ENCODE assay signal across 18 mouse cellular contexts in the genomic region with DNA sequence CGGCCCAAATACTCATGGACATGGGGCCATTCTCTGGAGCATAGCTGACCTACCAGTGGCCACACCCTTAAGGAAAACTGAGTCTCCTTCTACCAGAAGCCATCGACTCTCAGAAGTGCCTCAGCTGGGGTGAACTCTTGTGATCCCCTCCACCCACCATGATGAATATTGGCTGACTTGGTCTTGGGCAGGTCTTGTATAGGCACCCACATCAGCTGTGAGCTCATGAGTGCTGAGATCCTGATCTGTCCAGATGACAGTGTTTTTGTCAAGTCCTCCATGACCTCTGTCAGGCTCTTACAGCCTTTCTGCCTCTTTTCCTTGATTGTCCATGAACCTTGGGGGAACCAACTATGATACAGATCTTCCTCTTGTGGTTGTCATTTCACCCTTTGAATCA.
DNase-seq lines count a peak whose midpoint lies in the region; ATAC-seq and TF ChIP-seq lines count a peak whose summit lies in the region.
"Had no signal": no experiment of that assay in that cellular context is flagged by ENCODE, and none has a peak within 500 bp of the region (broad histone marks: within the 10 kb centered on the region; RNA-seq: fewer than 3 reads in every experiment).

No protein-coding gene starts in this region.

- no peaks in the 10 kb centered on the region for H3K79me2 ChIP-seq in CH12.LX (replicated peaks; ENCODE audit: control insufficient read depth, extremely low read depth, insufficient read depth, poor library complexity, severe bottlenecking)

- TF ChIP-seq EP300 in CH12.LX (IDR thresholded peaks at IDR 0.05; ENCODE audit: low read length) = no peak

- TF ChIP-seq RAD21 in CH12.LX (IDR thresholded peaks at IDR 0.05; ENCODE audit: low read depth, low read length) = no peak

- peaks cover 27% of the 10 kb centered on the region for H3K4me1 ChIP-seq in heart, embryonic 12.5 days (replicated peaks)
- H3K4me1 ChIP-seq in intestine, embryonic 14.5 days (replicated peaks; ENCODE audit: control insufficient read depth, insufficient read depth, low read length) = peaks cover 4% of the 10 kb centered on the region; the same call in 1 of the 2 replicates
- peaks cover 4% of the 10 kb centered on the region; the same call in 1 of the 2 replicates for H3K4me1 ChIP-seq in intestine, embryonic 15.5 days (replicated peaks)
- peaks cover 17 to 35% of the 10 kb centered on the region in 2 experiments for H3K4me1 ChIP-seq in CH12.LX (ENCODE audit: control insufficient read depth in 1 of 2, insufficient read depth in 2 of 2)
- H3K4me1 ChIP-seq: forebrain, embryonic 12.5 days had no signal

- H3K9me3 ChIP-seq in heart, embryonic 12.5 days (replicated peaks) = no peaks in the 10 kb centered on the region
- no peaks in the 10 kb centered on the region for H3K9me3 ChIP-seq in intestine, embryonic 14.5 days (ENCODE audit: control insufficient read depth, low read length)
- no peaks in the 10 kb centered on the region for H3K9me3 ChIP-seq in intestine, embryonic 15.5 days
- no peaks in the 10 kb centered on the region for H3K9me3 ChIP-seq in CH12.LX (replicated peaks; ENCODE audit: low read length)
- H3K9me3 ChIP-seq: embryonic facial prominence, embryonic 13.5 days; embryonic facial prominence, embryonic 15.5 days; forebrain, embryonic 10.5 days; forebrain, embryonic 12.5 days had no signal

- TF ChIP-seq CTCF in CH12.LX (conservative IDR thresholded peaks at IDR 0.05 in 1 of 2, IDR thresholded peaks at IDR 0.05 in 1 of 2; ENCODE audit: low read depth in 2 of 2, low read length in 2 of 2) = no peak

- no peak for ATAC-seq in heart, embryonic 12.5 days (ENCODE audit: insufficient number of reproducible peaks, low FRiP score)
- 0 out of 2 replicates have a peak, but pooled peaks have one; percentile 8 for ATAC-seq in intestine, embryonic 14.5 days (replicated peaks; ENCODE audit: low FRiP score, low TSS enrichment, low read depth)
- no peak for ATAC-seq in intestine, embryonic 15.5 days
- ATAC-seq: CD4-positive, CD25-positive, alpha-beta regulatory T cell, adult 4 months; forebrain, embryonic 14.5 days; forebrain, embryonic 16.5 days had no signal

- H3K27me3 ChIP-seq in heart, embryonic 12.5 days (replicated peaks) = no peaks in the 10 kb centered on the region
- H3K27me3 ChIP-seq in intestine, embryonic 14.5 days (replicated peaks; ENCODE audit: control insufficient read depth, insufficient read depth, low read length) = no peaks in the 10 kb centered on the region
- no peaks in the 10 kb centered on the region for H3K27me3 ChIP-seq in intestine, embryonic 15.5 days (replicated peaks)
- H3K27me3 ChIP-seq in CH12.LX (replicated peaks) = no peaks in the 10 kb centered on the region
- H3K27me3 ChIP-seq: embryonic facial prominence, embryonic 13.5 days; embryonic facial prominence, embryonic 15.5 days; forebrain, embryonic 12.5 days had no signal

- no peak for TF ChIP-seq POLR2A in CH12.LX (IDR thresholded peaks at IDR 0.05; ENCODE audit: low read depth, low read length)

- in situ Hi-C loops in CH12.LX (cut with MboI; ENCODE audit: low pct_ligation_motif_present, low pct_unique_long_range_greater_than_20kb, low sequenced_read_pairs) = no loop called here

- H3K4me2 ChIP-seq in heart, embryonic 12.5 days = no peak overlapping the region
- H3K4me2 ChIP-seq in intestine, embryonic 14.5 days (ENCODE audit: low read length) = no peak overlapping the region
- H3K4me2 ChIP-seq in intestine, embryonic 15.5 days (replicated peaks) = no peak overlapping the region
- H3K4me2 ChIP-seq in CH12.LX (ENCODE audit: insufficient read depth, low read depth, poor library complexity, severe bottlenecking) = 0 out of 2 replicates have a peak overlapping the region, but pooled peaks have one; percentile 7
- H3K4me2 ChIP-seq: embryonic facial prominence, embryonic 13.5 days; embryonic facial prominence, embryonic 15.5 days; forebrain, embryonic 12.5 days had no signal

- 91% methylated on average over 2 of the region's 2 CpGs for WGBS in heart, embryonic 12.5 days
- 88% methylated on average over 2 of the region's 2 CpGs for WGBS in intestine, embryonic 14.5 days
- 85% methylated on average over 2 of the region's 2 CpGs for WGBS in intestine, embryonic 15.5 days

- DNase-seq in heart, adult 11 months = peak; percentile 87
- DNase-seq in intestine, embryonic 14.5 days (ENCODE audit: low spot score) = no peak
- DNase-seq in CH12.LX (ENCODE audit: extremely low read depth) = no peak
- DNase-seq: cerebellum, adult 11 months; cerebellum, adult 18-20 months; cerebellum, adult 8-10 months; cerebellum, adult 9-11 months; cerebellum, postnatal 36 days had no signal

- H3K4me3 ChIP-seq in heart, embryonic 12.5 days = no peak overlapping the region
- no peak overlapping the region for H3K4me3 ChIP-seq in intestine, embryonic 14.5 days (ENCODE audit: low read depth, low read length)
- no peak overlapping the region for H3K4me3 ChIP-seq in intestine, embryonic 15.5 days (replicated peaks)
- H3K4me3 ChIP-seq in CH12.LX (replicated peaks in 1 of 3; ENCODE audit: low read depth in 2 of 3, low read length in 2 of 3, poor library complexity in 1 of 3) = no peak overlapping the region
- H3K4me3 ChIP-seq: embryonic facial prominence, embryonic 13.5 days; embryonic facial prominence, embryonic 15.5 days; erythroblast, embryonic 14.5 days; forebrain, embryonic 10.5 days; forebrain, embryonic 12.5 days had no signal

- no peak overlapping the region for H3K27ac ChIP-seq in heart, embryonic 12.5 days (ENCODE audit: poor library complexity, severe bottlenecking)
- no peak overlapping the region for H3K27ac ChIP-seq in intestine, embryonic 14.5 days (ENCODE audit: low read depth)
- no peak overlapping the region for H3K27ac ChIP-seq in intestine, embryonic 15.5 days
- no peak overlapping the region for H3K27ac ChIP-seq in CH12.LX (ENCODE audit: insufficient read depth, low read depth)
- H3K27ac ChIP-seq: embryonic facial prominence, embryonic 13.5 days; embryonic facial prominence, embryonic 15.5 days; forebrain, embryonic 10.5 days; forebrain, embryonic 12.5 days had no signal

- H3K36me3 ChIP-seq in heart, embryonic 12.5 days = no peaks in the 10 kb centered on the region
- no peaks in the 10 kb centered on the region for H3K36me3 ChIP-seq in intestine, embryonic 14.5 days (ENCODE audit: control insufficient read depth, insufficient read depth, low read length)
- H3K36me3 ChIP-seq in intestine, embryonic 15.5 days = no peaks in the 10 kb centered on the region
- H3K36me3 ChIP-seq in CH12.LX (replicated peaks in 1 of 2; ENCODE audit: control insufficient read depth in 1 of 2, insufficient read depth in 1 of 2, low read length in 1 of 2) = no peaks in the 10 kb centered on the region
- H3K36me3 ChIP-seq: embryonic facial prominence, embryonic 13.5 days; embryonic facial prominence, embryonic 15.5 days; forebrain, embryonic 10.5 days; forebrain, embryonic 12.5 days had no signal

- dilution Hi-C loops in CH12.LX (cut with MboI; ENCODE audit: extremely low pct_ligation_motif_present, extremely low pct_unique_long_range_greater_than_20kb, low sequenced_read_pairs) = no loop called here

- H3K9ac ChIP-seq in heart, embryonic 12.5 days = no peak overlapping the region
- H3K9ac ChIP-seq in intestine, embryonic 14.5 days (ENCODE audit: low read length) = no peak overlapping the region
- no peak overlapping the region for H3K9ac ChIP-seq in intestine, embryonic 15.5 days
- no peak overlapping the region for H3K9ac ChIP-seq in CH12.LX (ENCODE audit: insufficient read depth, low read depth)
- H3K9ac ChIP-seq: embryonic facial prominence, embryonic 13.5 days; embryonic facial prominence, embryonic 15.5 days; forebrain, embryonic 12.5 days had no signal

TF ChIP-seq in CH12.LX, 34 proteins besides CTCF, POLR2A, EP300 and RAD21:
- TF ChIP-seq MXI1 (IDR thresholded peaks at IDR 0.05; ENCODE audit: low read depth, low read length) = no peak
- TF ChIP-seq PAX5 (IDR thresholded peaks at IDR 0.05; ENCODE audit: low read length) = no peak
- no peak for TF ChIP-seq MYC (IDR thresholded peaks at IDR 0.05; ENCODE audit: low read depth, low read length)
- no peak for TF ChIP-seq JUN (IDR thresholded peaks at IDR 0.05; ENCODE audit: insufficient read depth, low read depth, low read length)
- TF ChIP-seq CHD2 (IDR thresholded peaks at IDR 0.05; ENCODE audit: low read length) = no peak
- no peak for TF ChIP-seq ZKSCAN1 (IDR thresholded peaks at IDR 0.05; ENCODE audit: borderline replicate concordance, low read depth, low read length)
- no peak for TF ChIP-seq BHLHE40 (IDR thresholded peaks at IDR 0.05; ENCODE audit: low read depth, low read length)
- TF ChIP-seq POLR2AphosphoS2 (IDR thresholded peaks at IDR 0.05; ENCODE audit: low read depth, low read length) = no peak
- TF ChIP-seq ZNF384 (IDR thresholded peaks at IDR 0.05; ENCODE audit: low read depth, low read length) = no peak
- no peak for TF ChIP-seq SIN3A (IDR thresholded peaks at IDR 0.05; ENCODE audit: low read length)
- no peak for TF ChIP-seq GABPA (IDR thresholded peaks at IDR 0.05; ENCODE audit: insufficient replicate concordance, low read depth, low read length)
- TF ChIP-seq JUND (conservative IDR thresholded peaks at IDR 0.05; ENCODE audit: low read depth, low read length) = no peak
- no peak for TF ChIP-seq RCOR1 (conservative IDR thresholded peaks at IDR 0.05; ENCODE audit: low read depth, low read length)
- no peak for TF ChIP-seq NELFE (IDR thresholded peaks at IDR 0.05; ENCODE audit: low read depth, low read length)
- no peak for TF ChIP-seq ETS1 (conservative IDR thresholded peaks at IDR 0.05; ENCODE audit: low read depth, low read length)
- no peak for TF ChIP-seq E2F4 (IDR thresholded peaks at IDR 0.05; ENCODE audit: insufficient replicate concordance, low read depth, low read length)
- TF ChIP-seq SMC3 (IDR thresholded peaks at IDR 0.05; ENCODE audit: low read depth, low read length) = no peak
- no peak for TF ChIP-seq USF1 (IDR thresholded peaks at IDR 0.05; ENCODE audit: low read depth, low read length)
- no peak for TF ChIP-seq KAT2A (IDR thresholded peaks at IDR 0.05; ENCODE audit: insufficient replicate concordance, low read length)
